Mouse (Mus musculus): ENCODE data around the gene Krt80.
A peak's percentile ranks its signal among the peaks of the same experiment; 100 is the strongest.

Krt80 gene

DNA sequence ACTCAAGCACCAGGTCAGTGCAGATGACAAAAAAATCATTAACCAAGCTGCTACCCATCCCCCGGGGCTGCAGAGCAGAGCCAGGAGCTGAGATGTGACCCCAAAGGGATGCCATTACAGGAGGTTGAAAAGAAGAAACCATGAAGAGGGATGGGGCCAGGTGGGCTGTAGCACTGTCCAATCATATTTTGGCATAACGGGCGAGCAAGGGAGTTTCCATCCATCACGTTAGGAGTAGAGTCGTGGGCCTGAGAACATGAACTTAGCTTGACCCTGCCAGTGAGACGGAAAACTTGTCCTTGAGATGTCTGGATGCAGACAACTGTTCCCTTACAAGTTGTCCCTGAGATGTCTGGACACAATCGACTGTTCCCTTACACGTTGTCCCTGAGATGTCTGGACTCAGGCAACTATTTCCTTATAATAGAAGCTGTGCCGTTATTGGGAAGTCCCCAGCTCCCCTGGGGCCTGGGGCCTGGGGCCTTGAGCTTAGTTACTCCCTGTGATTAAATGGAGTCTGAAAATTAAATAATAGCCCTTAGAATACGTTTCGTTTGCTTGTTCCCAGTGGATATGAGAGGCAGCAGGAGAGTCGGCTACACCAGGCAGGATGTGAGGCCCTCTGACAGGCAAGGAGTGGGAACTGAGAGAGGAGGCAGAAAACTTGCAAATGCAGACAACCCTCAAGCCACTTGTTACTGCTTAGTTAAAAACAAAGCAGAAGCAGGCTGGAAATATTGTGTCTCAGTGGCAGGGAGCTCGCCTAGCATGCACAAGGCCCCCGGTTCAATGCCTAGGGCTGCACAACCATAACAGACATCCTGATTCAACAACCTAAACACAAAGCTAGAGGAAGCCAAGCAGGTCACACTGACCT is 50.8 kb downstream of the Krt80 start:
- no peak for DNase-seq (ENCODE audit: extremely low spot score, low spot score)

DNA sequence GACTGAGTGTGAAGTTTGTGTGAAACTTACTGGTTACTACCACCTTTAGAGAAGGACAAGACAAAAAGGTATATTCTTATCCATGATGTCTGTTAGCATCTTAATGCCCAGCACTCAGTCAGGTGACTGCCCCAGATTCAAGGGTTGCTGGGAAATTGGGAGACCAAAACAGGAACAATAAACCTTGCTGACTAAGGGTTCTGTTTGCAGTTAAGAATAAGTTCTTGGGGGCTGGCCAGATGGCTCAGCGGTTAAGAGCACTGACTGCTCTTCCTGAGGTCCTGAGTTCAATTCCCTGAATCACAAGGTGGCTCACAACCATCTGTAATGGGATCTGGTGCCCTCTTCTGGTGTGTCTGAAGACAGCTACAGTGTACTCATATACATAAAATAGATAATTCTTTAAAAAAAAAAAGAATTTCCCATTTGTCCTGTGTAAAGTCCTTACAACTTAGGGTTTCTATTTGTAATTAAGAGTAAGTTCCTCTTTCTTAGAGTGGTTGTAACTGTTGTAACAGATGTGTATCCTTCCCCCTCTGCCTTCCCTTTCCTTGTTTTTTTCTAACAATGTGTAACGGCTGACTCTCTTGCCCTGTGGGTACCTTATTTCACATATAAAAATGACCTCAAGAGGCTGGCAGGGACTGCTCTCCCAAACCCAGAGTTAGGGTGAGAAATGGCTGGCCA is 52.0 kb downstream of the Krt80 start:
- DNase-seq (ENCODE audit: extremely low spot score, low spot score) = no peak

DNA sequence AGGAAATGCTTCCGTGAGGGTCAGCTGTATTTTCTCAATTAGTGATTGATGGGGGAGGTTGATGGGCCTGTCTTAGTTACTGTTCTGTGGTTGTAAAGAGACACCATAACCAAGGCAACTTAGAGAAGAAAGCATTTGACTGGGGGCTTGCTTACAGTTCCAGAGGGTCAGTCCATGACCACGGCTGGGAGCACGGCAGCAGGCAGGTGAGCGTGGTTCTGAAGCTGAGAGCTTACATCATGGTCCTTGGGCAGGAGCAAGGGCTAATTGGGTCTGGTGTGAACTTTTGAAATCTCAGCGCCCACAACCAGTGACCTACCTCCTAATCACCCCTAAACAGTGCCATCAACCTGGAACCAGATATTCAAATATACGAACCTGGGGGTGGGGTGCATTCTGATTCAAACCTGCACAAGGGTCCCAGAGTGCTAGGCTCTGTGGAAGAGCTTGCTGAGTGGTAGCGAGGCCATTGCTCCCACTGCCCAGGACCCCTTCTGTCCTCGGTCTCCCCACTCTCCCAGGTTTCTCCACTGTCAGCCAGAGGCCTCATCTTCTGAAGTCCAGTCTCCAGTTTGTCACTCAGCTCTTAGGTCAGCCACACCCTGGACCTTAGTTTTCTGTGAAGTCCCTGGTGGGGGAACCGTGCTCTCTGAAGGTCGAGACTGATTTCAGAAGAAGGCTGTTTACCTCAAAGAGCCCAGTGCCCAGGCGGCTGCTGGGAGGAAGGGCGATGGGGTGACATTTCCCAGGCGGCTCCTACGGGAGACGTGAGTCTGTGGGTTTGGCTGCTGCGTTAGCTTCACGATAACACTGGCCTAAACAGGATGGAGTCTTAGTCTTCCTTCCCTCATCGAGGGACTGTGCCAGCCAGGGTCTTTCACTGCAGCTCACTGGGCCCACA is 52.8 kb downstream of the Krt80 start:
- no peak for DNase-seq (ENCODE audit: extremely low spot score, low spot score)

DNA sequence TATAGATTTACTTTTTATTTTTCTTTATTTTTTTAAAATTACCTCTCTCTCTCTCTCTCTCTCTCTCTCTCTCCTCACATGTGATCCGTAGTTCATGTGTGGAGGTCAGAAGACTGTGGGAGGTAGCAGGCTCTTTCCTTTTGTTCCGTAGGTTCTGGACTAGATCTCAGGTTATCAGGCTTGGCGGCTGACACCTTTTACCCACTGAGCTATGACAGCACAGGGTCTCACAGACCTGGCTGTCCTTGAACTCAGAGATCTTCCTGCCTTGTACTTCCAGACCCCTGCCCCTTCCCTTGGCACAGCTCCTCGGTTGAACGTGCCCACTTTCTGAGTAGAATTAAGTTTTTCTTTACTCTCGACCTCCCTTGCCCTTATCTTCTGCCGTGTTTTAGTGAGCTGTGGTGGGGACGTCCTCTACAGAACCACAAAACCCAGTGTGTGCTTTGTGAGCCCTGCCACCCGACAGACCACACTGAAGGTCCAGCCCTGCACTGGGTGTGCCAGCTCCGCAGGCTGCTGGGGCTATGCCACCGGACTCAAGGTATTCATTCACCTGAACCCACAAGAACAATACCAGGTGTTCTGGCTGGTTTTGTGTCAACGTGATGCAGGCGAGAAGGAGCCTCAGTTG is 53.6 kb downstream of the Krt80 start:
- DNase-seq (ENCODE audit: extremely low spot score, low spot score) = no peak

DNA sequence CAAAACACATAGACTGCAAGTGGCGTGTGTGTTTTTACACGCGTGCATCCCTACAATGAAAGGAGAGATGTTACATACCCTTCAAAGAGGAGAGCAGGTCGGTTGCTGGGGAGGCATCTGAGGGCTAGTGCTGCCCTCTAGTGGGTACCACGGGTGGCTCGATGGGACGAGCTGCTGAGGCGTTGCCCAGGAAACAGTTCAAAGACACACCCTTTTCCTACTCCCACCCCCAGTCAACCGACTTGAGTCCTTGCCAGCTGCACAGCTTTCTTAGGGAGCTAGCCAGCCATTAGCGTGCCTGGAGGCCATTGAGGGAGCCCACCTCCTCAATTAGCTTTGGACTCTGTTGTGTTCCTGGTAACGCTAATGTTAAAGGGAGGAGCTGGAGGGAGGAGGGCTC is 54.1 kb downstream of the Krt80 start:
- DNase-seq (ENCODE audit: extremely low spot score, low spot score) = peak; percentile 83

DNA sequence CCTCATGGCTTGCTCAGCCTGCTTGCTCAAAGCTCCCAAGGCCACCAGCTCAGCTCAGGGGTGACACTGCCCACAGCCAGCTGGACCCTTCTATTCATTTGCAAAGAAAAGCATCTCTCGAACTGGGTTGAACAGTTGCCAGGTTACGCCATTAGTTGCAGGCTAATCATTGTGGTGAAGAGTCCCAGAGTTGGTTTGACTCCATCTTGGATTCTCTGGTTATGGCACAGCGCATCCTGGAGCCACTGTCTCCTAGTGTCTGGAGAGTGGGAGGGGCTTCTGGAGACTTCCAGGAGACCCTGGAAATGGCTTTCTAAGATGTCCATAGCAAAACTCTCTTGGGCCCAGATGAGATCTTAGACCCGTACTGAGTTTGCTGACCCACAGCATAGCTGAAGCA is 54.6 kb downstream of the Krt80 start:
- no peak for DNase-seq (ENCODE audit: extremely low spot score, low spot score)

DNA sequence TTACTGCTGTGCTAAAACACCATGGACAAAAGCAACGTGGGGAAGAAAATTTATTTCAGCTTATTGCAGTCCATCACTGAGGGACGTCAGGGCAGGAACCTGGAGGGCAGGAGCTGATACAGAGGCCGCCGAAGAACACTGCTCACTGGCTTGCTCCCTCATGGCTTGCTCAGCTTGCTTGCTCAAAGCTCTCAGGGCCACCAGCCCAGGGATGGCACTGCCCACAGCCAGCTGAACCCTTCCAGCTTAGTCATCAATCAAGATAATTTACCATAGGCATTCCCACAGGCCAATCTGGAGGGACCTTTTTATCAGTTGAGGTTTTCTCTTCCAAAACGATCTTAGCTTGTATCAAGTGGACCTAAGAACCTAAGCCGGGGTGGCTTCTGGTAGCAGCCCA is 58.0 kb downstream of the Krt80 start:
- DNase-seq (ENCODE audit: extremely low spot score, low spot score) = no peak

DNA sequence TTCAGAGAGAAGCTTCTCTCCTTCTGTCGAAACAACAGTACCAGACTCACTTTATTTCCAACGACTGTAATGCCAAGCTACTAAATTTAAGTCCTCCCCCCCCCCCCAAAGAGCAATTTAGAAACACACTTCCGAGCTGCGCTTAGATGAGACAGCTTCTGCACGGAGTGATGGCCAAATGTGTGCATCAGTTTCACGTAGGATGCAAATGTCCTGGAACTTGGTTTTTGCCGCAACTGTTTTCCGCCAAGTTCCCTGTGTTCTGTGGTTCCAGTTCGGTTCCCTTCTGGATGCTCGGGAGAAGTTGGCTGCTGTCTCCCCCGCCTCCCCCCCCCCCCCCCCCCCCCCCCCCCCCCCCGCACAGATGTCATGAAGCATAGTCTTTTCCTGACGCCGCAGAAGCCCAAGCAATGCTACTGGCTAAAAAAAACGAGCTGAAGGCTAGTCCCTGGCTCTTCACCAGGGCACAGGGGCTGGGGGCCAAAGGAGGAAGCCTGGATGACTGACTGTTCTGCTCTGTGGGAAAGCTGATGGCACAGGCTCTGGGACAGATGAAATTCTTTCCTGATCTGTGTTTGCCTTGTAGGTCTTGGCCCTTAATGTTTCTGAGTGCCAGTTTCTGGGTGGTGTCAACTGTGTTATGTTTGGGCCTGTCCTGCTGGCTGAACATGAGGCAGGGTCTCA is 58.7 kb downstream of the Krt80 start:
- DNase-seq (ENCODE audit: extremely low spot score, low spot score) = no peak

DNA sequence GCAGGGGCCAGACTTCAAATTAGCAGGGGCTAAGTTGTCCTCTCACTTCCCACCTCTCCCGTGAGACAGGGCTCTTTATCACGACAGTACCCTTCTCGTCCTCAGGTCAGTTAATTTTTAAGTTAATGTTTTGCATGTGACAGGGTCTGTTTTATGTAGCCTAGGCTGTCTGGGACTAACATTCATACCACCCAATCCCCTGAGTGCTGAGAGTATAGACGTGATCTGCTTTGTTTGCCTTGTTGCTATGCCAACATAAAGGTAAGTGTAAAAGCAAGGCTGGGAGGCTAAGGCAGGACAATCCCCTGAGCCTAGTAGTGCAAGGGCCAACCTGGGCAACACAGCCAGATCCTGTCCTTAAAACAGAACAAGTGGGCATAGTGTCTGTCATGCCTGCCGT is 60.5 kb downstream of the Krt80 start:
- no peak for DNase-seq (ENCODE audit: extremely low spot score, low spot score)

DNA sequence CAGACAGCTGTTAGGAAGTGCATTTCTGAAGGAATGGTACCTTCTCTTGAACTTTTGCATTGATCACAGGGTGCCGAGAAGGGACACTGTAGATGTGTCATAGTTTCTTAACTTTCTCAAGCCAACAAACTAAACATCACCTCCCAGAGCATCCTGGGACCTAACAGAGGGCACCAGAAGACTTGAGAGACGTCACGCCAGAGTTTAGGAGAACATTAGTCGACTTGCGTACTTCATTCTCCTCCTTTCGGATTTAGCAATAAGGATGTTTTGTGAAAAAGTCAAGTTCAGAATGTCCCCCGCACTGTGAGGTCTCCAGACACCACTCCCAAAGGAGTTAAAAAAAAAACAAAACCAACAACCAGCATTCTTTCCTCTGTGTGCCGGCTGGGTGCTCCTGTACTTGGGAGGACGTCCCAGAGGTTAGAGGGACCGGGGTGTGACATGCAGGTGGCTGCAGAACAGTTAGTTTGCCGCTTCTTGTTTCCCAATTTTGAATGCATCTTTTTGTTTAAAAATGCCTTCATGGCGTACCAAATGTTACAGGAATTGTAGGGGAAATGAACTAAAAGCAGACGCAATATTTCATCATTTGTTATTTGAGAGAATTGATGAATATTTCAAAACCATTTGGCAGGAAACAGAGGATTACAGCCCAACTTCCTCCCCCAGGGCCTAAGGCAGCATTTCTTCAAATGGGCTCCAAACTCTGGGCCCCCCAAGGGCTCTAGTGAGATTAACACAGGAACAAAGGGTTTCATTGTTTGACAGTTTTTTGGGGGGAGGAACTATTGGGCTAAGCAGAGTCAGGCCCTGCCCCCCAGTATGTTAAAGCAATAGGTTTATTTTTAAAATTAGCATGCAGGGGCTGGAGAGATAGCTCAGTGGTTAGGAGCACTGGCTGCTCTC is 61.3 kb downstream of the Krt80 start:
- DNase-seq (ENCODE audit: extremely low spot score, low spot score) = no peak

DNA sequence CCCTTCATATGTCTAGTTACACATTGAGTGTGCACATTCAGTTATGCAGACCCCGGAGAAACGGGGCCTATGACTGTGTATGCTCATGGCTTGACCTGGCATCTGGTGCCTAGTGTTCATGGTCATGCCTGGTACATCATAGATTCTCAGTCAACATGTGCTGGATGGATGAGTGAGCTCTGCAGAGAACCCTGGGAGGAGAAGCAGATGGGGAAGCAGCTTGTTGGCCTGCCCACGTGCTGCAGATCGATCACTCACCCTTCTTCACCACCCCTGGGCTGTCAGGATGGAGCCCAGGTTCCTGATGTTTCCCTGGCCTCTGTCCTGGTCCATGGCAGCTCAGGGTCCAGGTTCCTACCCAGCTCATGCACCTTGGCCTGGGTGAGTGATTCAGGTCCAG is 63.5 kb downstream of the Krt80 start:
- no peak for DNase-seq (ENCODE audit: extremely low spot score, low spot score)

DNA sequence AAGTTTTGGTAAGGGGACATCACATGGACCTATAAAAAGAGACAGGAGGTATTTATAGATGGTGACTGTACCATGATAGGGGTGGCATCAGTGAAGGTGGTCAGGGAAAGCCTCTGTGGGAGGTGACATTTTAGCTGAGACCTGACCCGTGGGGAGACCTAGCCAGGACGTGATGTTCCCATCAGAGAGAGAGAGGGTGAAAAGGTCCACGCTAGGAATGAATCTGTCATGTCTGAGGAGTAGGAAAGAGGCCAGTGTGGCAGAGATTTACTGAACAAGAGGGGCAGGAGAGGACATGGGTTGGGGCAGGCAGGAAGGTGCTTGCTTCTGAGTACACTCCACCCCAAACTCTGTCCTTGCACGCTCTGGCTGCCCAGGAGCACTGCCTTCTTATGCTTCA is 66.1 kb downstream of the Krt80 start:
- DNase-seq (ENCODE audit: extremely low spot score, low spot score) = no peak

DNA sequence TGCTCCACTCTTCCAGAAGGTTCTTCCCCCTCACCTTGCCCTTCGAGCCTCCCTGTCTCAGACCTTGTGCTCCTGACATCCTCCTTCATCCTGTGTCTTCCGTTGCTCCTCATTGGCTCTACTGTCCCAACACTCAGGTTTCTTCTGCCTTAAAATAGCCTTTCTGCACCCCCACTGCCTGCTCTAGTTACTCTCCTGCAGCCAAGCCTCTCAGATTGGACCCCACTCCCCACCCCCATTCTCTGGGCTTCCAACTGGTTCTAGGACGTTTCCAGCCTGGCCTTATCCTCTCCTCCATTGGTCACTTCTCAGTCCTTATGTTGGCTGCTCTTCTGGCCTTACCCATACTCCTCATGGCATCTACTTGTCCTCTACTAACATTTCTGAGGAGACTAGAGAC is 67.8 kb downstream of the Krt80 start:
- DNase-seq (ENCODE audit: extremely low spot score, low spot score) = no peak

DNA sequence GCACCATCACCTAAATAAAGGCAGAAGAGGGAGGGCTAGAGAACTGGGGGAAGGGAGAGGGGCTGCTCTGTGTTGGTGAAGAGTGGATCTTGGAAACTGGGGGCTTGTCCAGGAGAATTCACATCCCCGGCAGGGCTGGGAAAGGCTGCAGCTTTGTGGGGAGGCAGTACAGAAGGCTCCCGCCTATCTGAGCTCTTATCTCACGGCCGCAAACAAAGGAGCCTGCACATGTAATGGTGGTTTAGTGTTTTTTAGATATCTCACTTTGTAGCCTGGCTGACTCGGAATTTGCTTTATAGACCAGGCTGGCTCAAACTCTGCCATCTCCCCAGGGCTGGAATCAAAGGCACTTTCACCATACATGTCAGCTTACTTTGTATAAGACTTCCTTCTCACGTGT is 69.8 kb downstream of the Krt80 start:
- DNase-seq (ENCODE audit: extremely low spot score, low spot score) = no peak

DNA sequence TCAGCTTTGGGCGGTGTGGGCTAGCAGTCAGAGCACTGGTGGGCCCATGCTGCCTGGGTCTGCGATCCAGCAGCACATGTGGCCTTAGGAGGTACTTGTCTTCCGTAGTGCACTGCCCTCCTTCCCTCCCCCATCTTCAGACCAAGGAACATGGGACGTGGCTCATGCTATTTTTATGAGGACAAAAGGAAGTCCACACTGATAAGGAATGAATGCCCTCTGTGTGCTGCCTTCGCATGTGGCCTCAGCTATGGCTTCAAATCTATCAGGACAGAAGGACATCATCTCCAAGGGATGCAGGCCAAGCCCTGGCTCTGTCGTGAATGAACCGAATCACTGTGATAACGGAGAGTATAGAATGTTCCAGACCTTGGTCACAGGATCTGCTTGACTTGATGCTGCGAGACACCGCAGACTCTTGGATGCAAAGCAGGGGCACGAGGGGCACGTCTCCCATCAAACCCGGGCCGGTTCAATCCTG is 70.4 kb downstream of the Krt80 start:
- DNase-seq (ENCODE audit: extremely low spot score, low spot score) = no peak

DNA sequence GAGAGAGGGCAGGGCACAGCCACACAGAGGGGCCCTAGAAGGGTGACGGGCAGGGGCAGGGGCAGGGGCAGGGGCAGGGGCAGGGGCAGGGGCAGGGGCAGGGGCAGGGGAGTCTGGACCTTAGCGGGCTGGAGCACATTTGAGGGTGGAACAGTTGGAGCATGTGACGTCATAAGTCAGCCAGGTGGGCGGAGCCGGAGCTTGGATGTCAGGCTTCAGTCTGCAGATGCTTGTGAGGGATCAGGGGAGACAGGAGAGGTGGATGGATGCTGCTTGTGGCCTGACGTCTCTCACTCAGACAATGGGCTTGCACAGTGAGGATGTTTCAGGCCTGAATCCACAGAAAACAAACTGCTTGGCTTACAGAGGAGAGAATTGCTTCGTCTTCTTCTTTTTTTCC is 71.4 kb downstream of the Krt80 start:
- DNase-seq (ENCODE audit: extremely low spot score, low spot score) = no peak

DNA sequence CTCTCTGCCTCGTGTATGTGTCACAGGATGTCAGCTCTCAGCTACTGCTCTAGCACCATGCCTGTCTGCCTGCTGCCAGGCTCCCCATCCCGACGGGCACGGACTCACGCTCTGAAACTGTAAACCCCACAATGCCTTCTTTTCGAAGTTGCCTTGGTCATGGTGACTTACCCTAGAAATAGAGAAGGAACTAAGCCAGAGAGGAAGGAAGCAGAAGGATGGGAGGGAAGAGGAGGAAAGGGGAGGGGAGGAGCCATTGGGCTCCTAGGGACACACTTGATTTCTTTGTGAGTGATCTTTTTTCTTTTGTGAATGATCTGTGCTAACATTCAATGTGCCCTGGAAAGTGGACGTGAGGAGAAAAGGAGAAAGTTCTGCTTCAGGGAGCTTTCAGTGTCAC is 72.0 kb downstream of the Krt80 start:
- no peak for DNase-seq (ENCODE audit: extremely low spot score, low spot score)

Measured in neural tube, embryonic 10.5 days (tissue).